Mouse (Mus musculus): ENCODE data around the gene Ank2.
A peak's percentile ranks its signal among the peaks of the same experiment; 100 is the strongest.
"Not testable (repeated sequence)": the region's sequence is repeated elsewhere in the genome, so short reads cannot be mapped to it uniquely, and the experiment has no call there.

Ank2 gene

GRCm38 (mm10) chr3:127350602-127351362 lies 148.4 kb downstream of the Ank2 start:
- DNase-seq, result no peak

- DNase-seq, result no peak
These were observed 150.2 kb downstream of the Ank2 start for GRCm38 (mm10) chr3:127348926-127349325.

- DNase-seq, result no peak
These were observed 153.2 kb downstream of the Ank2 start for GRCm38 (mm10) chr3:127345860-127346459.

- no peak for DNase-seq
These were observed 157.8 kb downstream of the Ank2 start for GRCm38 (mm10) chr3:127341300-127341699.

- no peak for DNase-seq
These were observed 164.3 kb downstream of the Ank2 start for GRCm38 (mm10) chr3:127334876-127335275.

GRCm38 (mm10) chr3:127331562-127331961 lies 167.6 kb downstream of the Ank2 start:
- DNase-seq, result no peak

GRCm38 (mm10) chr3:127326355-127326754 lies 172.8 kb downstream of the Ank2 start:
- no peak for DNase-seq

GRCm38 (mm10) chr3:127322870-127323269 lies 176.3 kb downstream of the Ank2 start:
- peak in 1 of 2 experiments; percentile 54 for DNase-seq

GRCm38 (mm10) chr3:127321645-127322044 lies 177.5 kb downstream of the Ank2 start:
- no peak for DNase-seq

- DNase-seq, result not testable (repeated sequence)
These were observed 178.1 kb downstream of the Ank2 start for GRCm38 (mm10) chr3:127321031-127321430.

GRCm38 (mm10) chr3:127320311-127320710 lies 178.8 kb downstream of the Ank2 start:
- DNase-seq, result no peak

- no peak for DNase-seq
These were observed 181.5 kb downstream of the Ank2 start for GRCm38 (mm10) chr3:127317641-127318040.

GRCm38 (mm10) chr3:127316717-127317116 lies 182.4 kb downstream of the Ank2 start:
- DNase-seq, result no peak

GRCm38 (mm10) chr3:127311521-127311920 lies 187.6 kb downstream of the Ank2 start:
- DNase-seq, result no peak

- DNase-seq, result no peak
These were observed 189.1 kb downstream of the Ank2 start for GRCm38 (mm10) chr3:127310079-127310478.

GRCm38 (mm10) chr3:127303957-127304553 lies 195.1 kb downstream of the Ank2 start:
- DNase-seq, result no peak

- no peak for DNase-seq
These were observed 196.1 kb downstream of the Ank2 start for GRCm38 (mm10) chr3:127303041-127303440.

GRCm38 (mm10) chr3:127300790-127301189 lies 198.4 kb downstream of the Ank2 start:
- no peak for DNase-seq

GRCm38 (mm10) chr3:127295921-127296320 lies 203.2 kb downstream of the Ank2 start:
- DNase-seq, result no peak

GRCm38 (mm10) chr3:127294610-127295349 lies 204.4 kb downstream of the Ank2 start:
- no peak for DNase-seq

- no peak for DNase-seq
These were observed 205.1 kb downstream of the Ank2 start for GRCm38 (mm10) chr3:127294079-127294478.

- no peak for DNase-seq
These were observed 205.7 kb downstream of the Ank2 start for GRCm38 (mm10) chr3:127293479-127293874.

- no peak for DNase-seq
These were observed 206.2 kb downstream of the Ank2 start for GRCm38 (mm10) chr3:127292864-127293478.
